Mouse (Mus musculus) CH12.LX (cell line): ENCODE data around the gene Hoxa13. TPM values are rescaled to one million over a fixed set of nuclear protein-coding genes. Genes with fewer than 3 reads are reported as not detected.

Source experiments
- DNase-seq: peaks from one replicate; pipeline ENCODE4 v3.0.0-alpha.2; 2013; ENCODE audit errors: extremely low read depth
- H3K27ac ChIP-seq: 2 replicates; pipeline ENCODE4 v1.5.1; 2012; ENCODE audit warnings: low read depth, mild to moderate bottlenecking, control low read depth, moderate library complexity; ENCODE audit not compliant: insufficient read depth
- H3K27me3 ChIP-seq: replicated peaks from 2 replicates; pipeline ENCODE3; 2012; ENCODE audit warnings: inconsistent platforms
- H3K36me3 ChIP-seq, 2 experiments: replicated peaks in 1 of 2; 2 replicates each; pipeline versions ENCODE3 to v1.6.1; 2012; ENCODE audit warnings: inconsistent platforms in 1 of 2, low read length in 1 of 2, mild to moderate bottlenecking in 1 of 2, mixed read lengths in 1 of 2, moderate library complexity in 1 of 2; ENCODE audit not compliant: control insufficient read depth in 1 of 2, insufficient read depth in 1 of 2
- H3K4me1 ChIP-seq, 2 experiments: 2 replicates each; pipeline ENCODE4 v1.6.1; 2012; ENCODE audit warnings: inconsistent platforms in 1 of 2, moderate library complexity in 1 of 2; ENCODE audit not compliant: insufficient read depth in 2 of 2, control insufficient read depth in 1 of 2
- H3K4me2 ChIP-seq: 2 replicates; pipeline ENCODE4 v1.6.1; 2012; ENCODE audit warnings: low read depth, mild to moderate bottlenecking, control low read depth; ENCODE audit not compliant: poor library complexity, insufficient read depth, severe bottlenecking
- H3K4me3 ChIP-seq, 3 experiments: fragments of 150-350 bp in 1 of 3; sonication (generic) in 1 of 3; replicated peaks in 1 of 3; 2 replicates each; pipeline versions ENCODE3 to v1.5.1; 2011 to 2012; ENCODE audit warnings: low read depth in 2 of 3, low read length in 2 of 3, mild to moderate bottlenecking in 2 of 3, moderate library complexity in 2 of 3, control low read depth in 1 of 3, improper control_type of control experiment in 1 of 3, inconsistent platforms in 1 of 3, mixed read lengths in 1 of 3; ENCODE audit not compliant: poor library complexity in 1 of 3
- H3K79me2 ChIP-seq: replicated peaks from 2 replicates; pipeline ENCODE4 v1.6.1; 2012; ENCODE audit warnings: mild to moderate bottlenecking, moderate library complexity; ENCODE audit not compliant: control insufficient read depth, poor library complexity, insufficient read depth, severe bottlenecking; ENCODE audit errors: extremely low read depth
- H3K9ac ChIP-seq: 2 replicates; pipeline ENCODE4 v1.6.1; 2012; ENCODE audit warnings: low read depth, mild to moderate bottlenecking, control low read depth, moderate library complexity; ENCODE audit not compliant: insufficient read depth
- H3K9me3 ChIP-seq: replicated peaks from 2 replicates; pipeline ENCODE3; 2012; ENCODE audit warnings: low read length, inconsistent platforms, mixed read lengths
- E2F4 ChIP-seq: IDR thresholded peaks from 2 replicates; pipeline ENCODE4 v1.6.1; 2011; ENCODE audit warnings: low read depth, low read length, improper control_type of control experiment; ENCODE audit not compliant: insufficient replicate concordance
- ETS1 ChIP-seq: conservative IDR thresholded peaks from 2 replicates; pipeline ENCODE4 v1.6.1; 2012; ENCODE audit warnings: low read depth, mild to moderate bottlenecking, inconsistent platforms, low read length, improper control_type of control experiment, moderate library complexity
- HCFC1 ChIP-seq: IDR thresholded peaks from 2 replicates; pipeline ENCODE4 v1.6.1; 2012; ENCODE audit warnings: low read depth, mild to moderate bottlenecking, inconsistent platforms, low read length, improper control_type of control experiment
- MAX ChIP-seq: IDR thresholded peaks from 2 replicates; pipeline ENCODE4 v1.6.1; 2011; ENCODE audit warnings: low read length, improper control_type of control experiment
- MAZ ChIP-seq: IDR thresholded peaks from 2 replicates; pipeline ENCODE4 v1.6.1; 2012; ENCODE audit warnings: low read depth, mild to moderate bottlenecking, inconsistent platforms, low read length, improper control_type of control experiment, moderate library complexity
- MYC ChIP-seq: IDR thresholded peaks from 2 replicates; pipeline ENCODE4 v1.6.1; 2011; ENCODE audit warnings: low read depth, mild to moderate bottlenecking, improper control_type of control experiment, low read length
- PAX5 ChIP-seq: IDR thresholded peaks from 2 replicates; pipeline ENCODE4 v1.6.1; 2012; ENCODE audit warnings: low read length, inconsistent platforms, mixed read lengths
- POLR2A ChIP-seq: IDR thresholded peaks from 2 replicates; pipeline ENCODE4 v1.6.1; 2011; ENCODE audit warnings: low read depth, mild to moderate bottlenecking, improper control_type of control experiment, low read length
- POLR2AphosphoS2 ChIP-seq: IDR thresholded peaks from 2 replicates; pipeline ENCODE4 v1.6.1; 2011; ENCODE audit warnings: low read depth, low read length, improper control_type of control experiment
- RCOR1 ChIP-seq: conservative IDR thresholded peaks from 2 replicates; pipeline ENCODE4 v1.6.1; 2012; ENCODE audit warnings: low read depth, mild to moderate bottlenecking, inconsistent platforms, low read length, improper control_type of control experiment
- SIN3A ChIP-seq: IDR thresholded peaks from 2 replicates; pipeline ENCODE4 v1.6.1; 2012; ENCODE audit warnings: low read length, improper control_type of control experiment, inconsistent platforms
- SMC3 ChIP-seq: IDR thresholded peaks from 2 replicates; pipeline ENCODE4 v1.6.1; 2011; ENCODE audit warnings: low read depth, low read length, improper control_type of control experiment
- TCF12 ChIP-seq: IDR thresholded peaks from 2 replicates; pipeline ENCODE4 v1.6.1; 2014; ENCODE audit warnings: low read depth, mild to moderate bottlenecking, inconsistent platforms, low read length, improper control_type of control experiment
- UBTF ChIP-seq: IDR thresholded peaks from 2 replicates; pipeline ENCODE4 v1.6.1; 2012; ENCODE audit warnings: low read depth, mild to moderate bottlenecking, inconsistent platforms, low read length, improper control_type of control experiment, moderate library complexity
- USF2 ChIP-seq: conservative IDR thresholded peaks from 2 replicates; pipeline ENCODE4 v1.6.1; 2011; ENCODE audit warnings: low read depth, low read length, improper control_type of control experiment
- ZKSCAN1 ChIP-seq: IDR thresholded peaks from 2 replicates; pipeline ENCODE4 v1.6.1; 2012; ENCODE audit warnings: low read depth, inconsistent platforms, low read length, improper control_type of control experiment, borderline replicate concordance
- ZMIZ1 ChIP-seq: IDR thresholded peaks from 2 replicates; pipeline ENCODE4 v1.6.1; 2012; ENCODE audit warnings: low read depth, mild to moderate bottlenecking, inconsistent platforms, low read length, improper control_type of control experiment
- ZNF384 ChIP-seq: IDR thresholded peaks from 2 replicates; pipeline ENCODE4 v1.6.1; 2012; ENCODE audit warnings: low read depth, low read length, improper control_type of control experiment, inconsistent platforms
- dilution Hi-C: fragments of 300-500 bp; cut with MboI; formaldehyde crosslinking; loops from 2 replicates; pipeline ENCODE4 v1.14.3; 2020; ENCODE audit warnings: low sequenced_read_pairs; ENCODE audit not compliant: extremely low pct_unique_long_range_greater_than_20kb, extremely low pct_ligation_motif_present
- in situ Hi-C: fragments of 300-500 bp; cut with MboI; formaldehyde crosslinking; loops from 3 replicates; pipeline ENCODE4 v1.14.3; 2019; ENCODE audit warnings: low sequenced_read_pairs, low pct_ligation_motif_present, low pct_unique_long_range_greater_than_20kb, mixed read lengths
- polyA plus RNA-seq: library from polyadenylated mRNA; unstranded; fragments of >175 nt; gene quantifications from 2 replicates; pipeline ENCODE4 v1.2.1, GENCODE M21; 2012; ENCODE audit warnings: low read depth; ENCODE audit not compliant: insufficient read length
- total RNA-seq, 2 experiments: library from RNA; depleted of rRNA; stranded (reverse); fragments of 300-350 nt in 1 of 2; fragments of >200 nt in 1 of 2; gene quantifications; 2 replicates each; pipeline ENCODE4 v1.2.3; 2012 to 2014

The Hoxa13 gene
- total RNA-seq (2012; rRNA removed) (not detected in 2 replicates), total RNA-seq (2014; rRNA removed) (0.11 and 0.17 TPM in 2 replicates), polyA plus RNA-seq (0.10 TPM in 1 of 2 replicates, not detected in the other)

DNA sequence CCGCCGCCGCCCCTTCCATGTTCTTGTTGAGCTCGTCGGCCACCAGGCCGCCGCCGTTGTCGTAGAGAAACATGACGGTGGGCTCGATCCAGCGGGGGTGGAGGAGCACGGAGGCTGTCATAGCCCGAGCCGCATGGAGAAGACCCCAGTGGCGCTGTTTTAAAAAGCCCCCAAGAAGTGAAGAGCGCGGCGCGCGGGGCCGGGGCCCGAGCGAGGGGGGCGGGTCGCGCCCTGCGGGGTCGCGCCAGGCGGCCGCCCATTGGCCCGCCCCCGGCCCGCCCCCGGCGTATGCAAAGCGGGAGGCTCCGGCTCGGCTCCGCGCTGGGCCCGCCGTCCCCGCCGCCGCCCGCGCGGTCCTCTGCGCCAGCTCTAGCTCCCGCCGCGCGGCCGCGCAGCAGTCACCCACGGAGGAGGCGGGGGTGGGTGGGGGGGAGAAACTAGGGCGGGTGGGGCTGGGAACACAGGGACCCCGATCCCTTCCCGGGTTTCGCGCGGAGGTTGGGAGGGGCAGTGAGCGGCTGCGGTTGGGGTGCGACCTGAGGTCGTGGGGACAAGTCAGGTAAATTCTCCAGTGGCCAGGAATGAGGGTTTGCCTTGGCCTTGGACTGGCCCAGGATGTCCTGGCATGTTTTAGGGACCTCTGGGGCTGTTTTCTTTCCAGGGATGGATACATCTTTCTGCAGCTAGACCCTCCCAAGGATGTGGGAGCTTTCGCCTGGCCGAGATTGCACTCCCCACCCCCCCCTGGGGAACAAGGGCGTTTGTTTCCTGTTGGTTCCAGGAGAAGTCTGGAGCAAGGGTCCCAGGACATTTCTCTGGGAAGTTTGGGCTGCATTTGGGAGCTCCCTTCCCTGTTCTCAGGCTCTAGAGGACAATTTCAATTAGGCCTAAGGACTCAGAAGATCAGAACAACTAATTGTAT, at the start of gene Hoxa13:
Hoxa13 (minus strand) TSS at position 227 of the 922 bp plus-strand sequence.
- in situ Hi-C loops (loop anchor here (10.0 to 25.0 kb wide), 2 partner anchors 574 to 651 kb away; no protein-coding TSS in a partner anchor), dilution Hi-C loops (no loop called here)
- H3K27me3 ChIP-seq = peaks cover 23% of the 10 kb centered on the region
- peak; percentile 21 for DNase-seq
- peak within 1 kb of the TSS; percentile 36; the same call in 1 of the 2 replicates for H3K9ac ChIP-seq
- no peaks in the 10 kb centered on the region for H3K36me3 ChIP-seq
- H3K4me3 ChIP-seq = peak within 1 kb of the TSS in 2 of 3 experiments; percentile 50 to 52
- TF ChIP-seq SIN3A (no peak), PAX5 (no peak), MAZ (no peak), SMC3 (no peak), POLR2A (peak; percentile 23; the same call in 1 of the 2 replicates), UBTF (no peak)
- H3K9me3 ChIP-seq = peaks cover 5% of the 10 kb centered on the region
- no peaks in the 10 kb centered on the region for H3K79me2 ChIP-seq
- no peaks in the 10 kb centered on the region for H3K4me1 ChIP-seq
- no peak within 1 kb of the TSS for H3K27ac ChIP-seq
- H3K4me2 ChIP-seq = peak within 1 kb of the TSS; percentile 64

GRCm38 (mm10) chr6:52310366-52310765, 49.7 kb upstream of the Hoxa13 start:
- no peak overlapping the region for H3K4me3 ChIP-seq
- in situ Hi-C loops = no loop called here
- H3K9me3 ChIP-seq = no peaks in the 10 kb centered on the region
- TF ChIP-seq E2F4 (no peak), MYC (no peak), HCFC1 (no peak), USF2 (no peak), ETS1 (no peak), SMC3 (no peak), RCOR1 (no peak), ZMIZ1 (no peak), POLR2AphosphoS2 (no peak), ZKSCAN1 (no peak), SIN3A (no peak), ZNF384 (no peak), PAX5 (no peak), TCF12 (no peak), MAX (no peak)
- peaks cover 0 to 14% of the 10 kb centered on the region in 2 experiments; a peak in 2 of 4 replicates for H3K4me1 ChIP-seq
- H3K27me3 ChIP-seq = no peaks in the 10 kb centered on the region
- DNase-seq = no peak
- dilution Hi-C loops = no loop called here
- H3K27ac ChIP-seq = no peak overlapping the region
- H3K4me2 ChIP-seq = no peak overlapping the region
- H3K79me2 ChIP-seq = no peaks in the 10 kb centered on the region
- H3K9ac ChIP-seq = no peak overlapping the region
- H3K36me3 ChIP-seq = no peaks in the 10 kb centered on the region
